Mouse (Mus musculus) bone marrow macrophage, adult 2 months (primary cell): ENCODE measurements around the gene Ror1.

ENCODE experiments used
- CTCF ChIP-seq: IDR thresholded peaks from 2 replicates; pipeline ENCODE4 v1.5.1; 2012; ENCODE audit warnings: low read depth, mild to moderate bottlenecking, low read length, moderate library complexity
- POLR2A ChIP-seq: IDR thresholded peaks from 2 replicates; pipeline ENCODE4 v1.6.1; 2012; ENCODE audit warnings: mild to moderate bottlenecking, low read depth, low read length, borderline replicate concordance

- no peak for TF ChIP-seq CTCF
- no peak for TF ChIP-seq POLR2A
These were observed 273.1 kb downstream of the Ror1 start for GRCm38 (mm10) chr4:100368691-100369090.
